Mouse (Mus musculus): ENCODE measurements at regions not wholly inside any gene's neighbourhood (a gene's known extent, or its start where the extent isn't known, plus 50 kb on each side); places are given as distances from the start of the nearest gene placed in this dataset.

DNA sequence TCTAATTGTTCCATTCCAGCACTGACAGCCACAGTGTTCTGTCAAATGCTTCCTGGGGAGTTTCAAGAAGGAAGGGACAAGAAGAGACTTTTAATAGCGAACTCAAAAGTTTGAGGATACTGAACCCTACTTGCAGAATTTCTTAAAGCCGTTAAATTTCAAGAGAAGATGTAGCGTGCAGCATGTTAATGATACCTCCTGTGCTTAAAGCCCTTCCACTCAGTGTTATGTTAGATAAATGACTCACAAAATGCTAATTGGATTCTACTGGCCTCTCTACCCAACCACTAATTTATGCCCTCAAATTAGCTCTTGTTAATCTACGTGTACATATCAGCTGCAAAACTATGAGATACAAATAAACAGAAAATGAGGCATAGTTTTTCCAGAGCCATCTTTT is 541.8 kb upstream of the Cdh20 start:
- H3K36me3 ChIP-seq (ENCODE audit: control insufficient read depth, insufficient read depth, low read length) = no peaks in the 10 kb centered on the region
- no peak for ATAC-seq (ENCODE audit: insufficient number of reproducible peaks, insufficient read depth, low FRiP score, low read depth)
- no peak overlapping the region for H3K4me3 ChIP-seq (ENCODE audit: control insufficient read depth in 1 of 2, insufficient read depth in 1 of 2, low read depth in 1 of 2, low read length in 2 of 2)
- no peaks in the 10 kb centered on the region for H3K9me3 ChIP-seq (ENCODE audit: control insufficient read depth, low read length)
- H3K9ac ChIP-seq (ENCODE audit: low read length) = no peak overlapping the region
- no peak overlapping the region for H3K4me2 ChIP-seq (ENCODE audit: low read length)
- H3K27ac ChIP-seq (replicated peaks in 1 of 2; ENCODE audit: control insufficient read depth in 1 of 2, insufficient read depth in 1 of 2, low read depth in 2 of 2, low read length in 2 of 2) = no peak overlapping the region
- H3K27me3 ChIP-seq (ENCODE audit: control insufficient read depth, insufficient read depth, low read length) = no peaks in the 10 kb centered on the region
- 84% methylated on average over 4 of the region's 4 CpGs for WGBS
- no peaks in the 10 kb centered on the region for H3K4me1 ChIP-seq (ENCODE audit: control insufficient read depth in 2 of 2, insufficient read depth in 2 of 2, low read length in 2 of 2)

DNA sequence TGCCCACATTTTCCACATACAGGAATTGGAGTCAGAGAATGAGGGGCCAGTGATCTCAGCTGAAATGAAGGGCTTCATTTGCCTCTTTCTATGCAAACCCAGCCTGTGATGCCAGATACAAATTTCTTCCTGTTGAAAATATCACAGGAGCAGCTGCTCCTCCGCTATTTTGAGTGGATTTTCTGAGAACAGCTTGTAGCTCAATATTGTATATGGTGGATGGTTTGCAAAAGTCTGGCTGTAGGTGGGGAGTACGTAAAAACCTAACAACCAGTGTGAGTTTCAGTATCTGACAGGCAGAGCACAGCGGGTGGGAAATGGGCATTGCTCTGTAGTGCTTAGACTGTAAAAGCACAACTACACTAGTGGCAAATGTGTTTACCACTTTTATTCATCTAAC is 541.4 kb upstream of the Cdh20 start:
- no peak overlapping the region for H3K4me2 ChIP-seq (ENCODE audit: low read length)
- H3K27ac ChIP-seq (replicated peaks in 1 of 2; ENCODE audit: control insufficient read depth in 1 of 2, insufficient read depth in 1 of 2, low read depth in 2 of 2, low read length in 2 of 2) = no peak overlapping the region
- no peaks in the 10 kb centered on the region for H3K9me3 ChIP-seq (ENCODE audit: control insufficient read depth, low read length)
- ATAC-seq (ENCODE audit: insufficient number of reproducible peaks, insufficient read depth, low FRiP score, low read depth) = no peak
- H3K9ac ChIP-seq (ENCODE audit: low read length) = no peak overlapping the region
- H3K4me1 ChIP-seq (ENCODE audit: control insufficient read depth in 2 of 2, insufficient read depth in 2 of 2, low read length in 2 of 2) = no peaks in the 10 kb centered on the region
- H3K4me3 ChIP-seq (ENCODE audit: control insufficient read depth in 1 of 2, insufficient read depth in 1 of 2, low read depth in 1 of 2, low read length in 2 of 2) = no peak overlapping the region
- H3K36me3 ChIP-seq (ENCODE audit: control insufficient read depth, insufficient read depth, low read length) = no peaks in the 10 kb centered on the region
- H3K27me3 ChIP-seq (ENCODE audit: control insufficient read depth, insufficient read depth, low read length) = no peaks in the 10 kb centered on the region
- 76% methylated on average over 3 of the region's 3 CpGs for WGBS

DNA sequence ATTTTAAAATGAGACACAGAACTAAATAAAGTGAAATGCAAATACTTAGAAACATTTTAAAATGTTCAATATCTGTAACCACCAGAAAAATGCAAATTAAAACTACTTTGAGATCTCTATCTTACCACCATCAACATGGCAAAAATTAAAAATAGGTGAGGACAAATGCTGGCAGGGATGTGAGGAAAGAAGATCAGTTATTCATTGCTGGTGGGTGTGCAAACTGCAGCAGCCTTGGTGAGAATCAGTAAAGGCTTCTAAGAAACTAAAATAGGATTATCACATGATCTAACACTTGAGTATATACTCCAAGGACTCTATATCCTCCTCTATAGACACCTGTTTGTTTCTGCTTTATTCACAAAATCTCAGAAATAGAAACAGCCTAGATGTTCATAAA is 526.7 kb upstream of the Cdh20 start:
- Histone ChIP-seq H3K27me3 (ENCODE audit: control insufficient read depth, insufficient read depth, low read length) (no peaks in the 10 kb centered on the region), H3K4me1 (ENCODE audit: control insufficient read depth in 2 of 2, insufficient read depth in 2 of 2, low read length in 2 of 2) (no peaks in the 10 kb centered on the region), H3K9ac (ENCODE audit: low read length) (no peak overlapping the region), H3K4me2 (ENCODE audit: low read length) (no peak overlapping the region), H3K27ac (replicated peaks in 1 of 2; ENCODE audit: control insufficient read depth in 1 of 2, insufficient read depth in 1 of 2, low read depth in 2 of 2, low read length in 2 of 2) (no peak overlapping the region), H3K4me3 (ENCODE audit: control insufficient read depth in 1 of 2, insufficient read depth in 1 of 2, low read depth in 1 of 2, low read length in 2 of 2) (no peak overlapping the region), H3K9me3 (ENCODE audit: control insufficient read depth, low read length) (no peaks in the 10 kb centered on the region), H3K36me3 (ENCODE audit: control insufficient read depth, insufficient read depth, low read length) (no peaks in the 10 kb centered on the region)
- ATAC-seq (ENCODE audit: insufficient number of reproducible peaks, insufficient read depth, low FRiP score, low read depth) = no peak

DNA sequence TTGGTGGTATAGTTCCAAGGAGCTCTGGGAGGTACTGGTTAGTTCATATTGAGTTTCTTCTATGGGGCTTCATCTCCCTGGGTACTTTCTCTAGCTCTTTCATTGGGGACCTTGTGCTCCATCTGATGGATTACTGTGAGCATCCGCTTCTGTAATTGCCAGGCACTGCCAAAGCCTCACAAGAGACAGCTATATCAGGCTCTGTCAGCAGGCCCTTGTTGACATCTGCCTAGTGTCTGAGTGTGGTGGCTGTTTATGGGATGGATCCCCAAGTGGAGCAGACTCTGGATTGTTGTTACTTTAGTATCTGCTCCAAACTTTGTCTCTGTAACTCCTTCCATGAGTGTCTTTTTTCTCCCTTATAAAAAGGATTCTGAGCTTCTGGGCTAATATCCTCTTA is 502.6 kb upstream of the Cdh20 start:
- no peaks in the 10 kb centered on the region for H3K27me3 ChIP-seq (ENCODE audit: control insufficient read depth, insufficient read depth, low read length)
- H3K27ac ChIP-seq (replicated peaks in 1 of 2; ENCODE audit: control insufficient read depth in 1 of 2, insufficient read depth in 1 of 2, low read depth in 2 of 2, low read length in 2 of 2) = no peak overlapping the region
- no peak overlapping the region for H3K9ac ChIP-seq (ENCODE audit: low read length)
- WGBS = 38% methylated on average over 1 of the region's 1 CpGs
- H3K9me3 ChIP-seq (ENCODE audit: control insufficient read depth, low read length) = no peaks in the 10 kb centered on the region
- ATAC-seq (ENCODE audit: insufficient number of reproducible peaks, insufficient read depth, low FRiP score, low read depth) = no peak
- no peaks in the 10 kb centered on the region for H3K36me3 ChIP-seq (ENCODE audit: control insufficient read depth, insufficient read depth, low read length)
- H3K4me1 ChIP-seq (ENCODE audit: control insufficient read depth in 2 of 2, insufficient read depth in 2 of 2, low read length in 2 of 2) = no peaks in the 10 kb centered on the region
- H3K4me2 ChIP-seq (ENCODE audit: low read length) = no peak overlapping the region
- H3K4me3 ChIP-seq (ENCODE audit: control insufficient read depth in 1 of 2, insufficient read depth in 1 of 2, low read depth in 1 of 2, low read length in 2 of 2) = no peak overlapping the region

DNA sequence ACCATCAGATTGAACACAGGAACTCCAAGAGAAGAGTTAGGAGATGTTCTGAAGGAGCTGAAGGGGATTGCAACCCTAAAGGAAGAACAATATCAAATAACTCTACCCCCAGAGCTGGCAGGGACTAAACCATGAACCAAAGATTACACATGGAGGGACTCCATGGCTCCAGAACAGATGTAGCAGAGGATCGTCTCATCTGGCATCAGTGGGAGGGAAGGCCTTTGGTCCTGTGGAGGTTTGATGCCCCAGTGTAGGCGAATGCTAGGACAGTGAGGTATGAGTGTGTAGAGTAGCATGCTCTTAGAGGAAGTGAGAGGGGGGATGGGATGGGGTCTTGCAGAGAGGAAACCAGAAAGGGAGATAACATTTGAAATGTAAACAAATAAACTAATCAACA is 460.4 kb upstream of the Cdh20 start:
- Histone ChIP-seq H3K36me3 (ENCODE audit: control insufficient read depth, insufficient read depth, low read length) (no peaks in the 10 kb centered on the region), H3K27me3 (ENCODE audit: control insufficient read depth, insufficient read depth, low read length) (no peaks in the 10 kb centered on the region), H3K9me3 (ENCODE audit: control insufficient read depth, low read length) (no peaks in the 10 kb centered on the region), H3K4me3 (ENCODE audit: control insufficient read depth in 1 of 2, insufficient read depth in 1 of 2, low read depth in 1 of 2, low read length in 2 of 2) (no peak overlapping the region), H3K4me1 (ENCODE audit: control insufficient read depth in 2 of 2, insufficient read depth in 2 of 2, low read length in 2 of 2) (no peaks in the 10 kb centered on the region), H3K4me2 (ENCODE audit: low read length) (no peak overlapping the region), H3K27ac (replicated peaks in 1 of 2; ENCODE audit: control insufficient read depth in 1 of 2, insufficient read depth in 1 of 2, low read depth in 2 of 2, low read length in 2 of 2) (no peak overlapping the region), H3K9ac (ENCODE audit: low read length) (no peak overlapping the region)
- no peak for ATAC-seq (ENCODE audit: insufficient number of reproducible peaks, insufficient read depth, low FRiP score, low read depth)
- WGBS = 65% methylated on average over 2 of the region's 2 CpGs

DNA sequence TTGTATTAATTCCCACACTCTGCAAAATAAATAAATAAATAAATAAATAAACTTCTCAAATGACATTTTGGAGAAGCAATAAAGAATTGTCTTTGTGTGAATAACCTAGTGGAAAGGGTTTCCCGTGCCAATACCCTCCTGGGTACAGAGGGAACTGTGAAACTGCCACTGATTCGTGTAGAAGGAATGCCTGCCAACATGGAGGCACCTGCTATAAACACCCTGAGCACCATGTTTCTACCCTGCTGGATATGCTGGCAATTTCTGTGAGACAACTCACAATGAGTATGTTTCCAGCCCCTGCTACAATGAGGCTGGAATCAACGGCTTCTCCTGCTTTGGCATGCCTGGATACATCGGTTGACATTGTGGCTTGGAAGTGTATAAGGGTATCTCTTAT is 456.7 kb upstream of the Cdh20 start:
- H3K4me3 ChIP-seq (ENCODE audit: control insufficient read depth in 1 of 2, insufficient read depth in 1 of 2, low read depth in 1 of 2, low read length in 2 of 2) = no peak overlapping the region
- no peak overlapping the region for H3K27ac ChIP-seq (replicated peaks in 1 of 2; ENCODE audit: control insufficient read depth in 1 of 2, insufficient read depth in 1 of 2, low read depth in 2 of 2, low read length in 2 of 2)
- H3K4me1 ChIP-seq (ENCODE audit: control insufficient read depth in 2 of 2, insufficient read depth in 2 of 2, low read length in 2 of 2) = no peaks in the 10 kb centered on the region
- WGBS = 78% methylated on average over 4 of the region's 4 CpGs
- H3K9ac ChIP-seq (ENCODE audit: low read length) = no peak overlapping the region
- H3K27me3 ChIP-seq (ENCODE audit: control insufficient read depth, insufficient read depth, low read length) = no peaks in the 10 kb centered on the region
- no peaks in the 10 kb centered on the region for H3K36me3 ChIP-seq (ENCODE audit: control insufficient read depth, insufficient read depth, low read length)
- no peak for ATAC-seq (ENCODE audit: insufficient number of reproducible peaks, insufficient read depth, low FRiP score, low read depth)
- no peak overlapping the region for H3K4me2 ChIP-seq (ENCODE audit: low read length)
- H3K9me3 ChIP-seq (ENCODE audit: control insufficient read depth, low read length) = no peaks in the 10 kb centered on the region

DNA sequence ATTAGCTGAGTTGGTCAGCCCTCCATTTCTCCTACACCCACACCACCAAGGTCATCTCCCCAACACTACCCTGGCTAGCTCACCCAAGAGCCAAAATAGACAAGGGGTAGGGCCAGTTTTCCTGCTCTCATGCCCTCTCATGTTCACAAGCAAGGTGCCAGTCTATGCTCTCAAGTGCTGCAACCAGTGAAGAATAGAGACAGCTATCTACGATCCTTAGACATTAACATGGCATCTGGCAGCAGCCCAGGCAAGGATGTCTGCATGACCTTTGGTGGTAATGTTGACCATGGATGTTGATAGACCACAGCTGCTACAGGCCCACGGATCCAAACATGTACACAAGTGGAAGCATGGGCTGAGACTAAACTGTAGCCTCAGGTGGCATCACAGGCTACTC is 453.3 kb upstream of the Cdh20 start:
- Histone ChIP-seq H3K4me1 (ENCODE audit: control insufficient read depth in 2 of 2, insufficient read depth in 2 of 2, low read length in 2 of 2) (no peaks in the 10 kb centered on the region), H3K27me3 (ENCODE audit: control insufficient read depth, insufficient read depth, low read length) (no peaks in the 10 kb centered on the region), H3K9me3 (ENCODE audit: control insufficient read depth, low read length) (no peaks in the 10 kb centered on the region), H3K27ac (replicated peaks in 1 of 2; ENCODE audit: control insufficient read depth in 1 of 2, insufficient read depth in 1 of 2, low read depth in 2 of 2, low read length in 2 of 2) (no peak overlapping the region), H3K36me3 (ENCODE audit: control insufficient read depth, insufficient read depth, low read length) (no peaks in the 10 kb centered on the region), H3K4me2 (ENCODE audit: low read length) (no peak overlapping the region), H3K4me3 (ENCODE audit: control insufficient read depth in 1 of 2, insufficient read depth in 1 of 2, low read depth in 1 of 2, low read length in 2 of 2) (no peak overlapping the region), H3K9ac (ENCODE audit: low read length) (no peak overlapping the region)
- WGBS = 69% methylated on average over 2 of the region's 2 CpGs
- no peak for ATAC-seq (ENCODE audit: insufficient number of reproducible peaks, insufficient read depth, low FRiP score, low read depth)

DNA sequence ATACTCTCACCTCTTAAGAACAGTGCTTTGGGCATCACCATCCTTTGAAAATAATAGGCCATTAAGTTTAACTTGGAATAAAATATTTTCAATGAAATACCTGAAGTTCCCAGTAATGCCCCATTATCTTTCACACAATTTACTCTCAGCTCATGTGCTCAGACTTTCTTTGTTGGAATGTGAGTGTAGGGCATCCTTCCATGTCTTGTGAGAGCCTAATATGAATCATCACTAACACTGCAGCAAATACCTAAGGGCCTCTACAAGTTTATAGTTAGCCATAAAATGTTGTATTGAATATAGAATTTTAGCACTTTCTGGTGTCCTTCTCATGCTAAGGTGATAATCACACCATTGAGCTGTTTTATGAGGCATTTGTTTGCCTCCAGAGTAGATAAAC is 450.3 kb upstream of the Cdh20 start:
- Histone ChIP-seq H3K27ac (replicated peaks in 1 of 2; ENCODE audit: control insufficient read depth in 1 of 2, insufficient read depth in 1 of 2, low read depth in 2 of 2, low read length in 2 of 2) (no peak overlapping the region), H3K4me3 (ENCODE audit: control insufficient read depth in 1 of 2, insufficient read depth in 1 of 2, low read depth in 1 of 2, low read length in 2 of 2) (no peak overlapping the region), H3K9ac (ENCODE audit: low read length) (no peak overlapping the region), H3K9me3 (ENCODE audit: control insufficient read depth, low read length) (no peaks in the 10 kb centered on the region), H3K4me2 (ENCODE audit: low read length) (no peak overlapping the region), H3K27me3 (ENCODE audit: control insufficient read depth, insufficient read depth, low read length) (no peaks in the 10 kb centered on the region), H3K4me1 (ENCODE audit: control insufficient read depth in 2 of 2, insufficient read depth in 2 of 2, low read length in 2 of 2) (no peaks in the 10 kb centered on the region), H3K36me3 (ENCODE audit: control insufficient read depth, insufficient read depth, low read length) (no peaks in the 10 kb centered on the region)
- no peak for ATAC-seq (ENCODE audit: insufficient number of reproducible peaks, insufficient read depth, low FRiP score, low read depth)
